ENCODE assay signal across 35 mouse cellular contexts in genomic region chr8:70664631-70665030, GRCm38 (mm10). TPM values are rescaled to one million over a fixed set of nuclear protein-coding genes. Genes with fewer than 3 reads are reported as not detected.
"Had no signal": no experiment of that assay in that cellular context is flagged by ENCODE, and none has a peak within 500 bp of the region (broad histone marks: within the 10 kb centered on the region; RNA-seq: fewer than 3 reads in every experiment).

No protein-coding gene starts in this region.

- H3K9ac ChIP-seq: embryonic facial prominence, embryonic 12.5 days; embryonic facial prominence, embryonic 13.5 days; embryonic facial prominence, embryonic 15.5 days; forebrain, embryonic 12.5 days; forebrain, embryonic 13.5 days; forebrain, embryonic 15.5 days; forebrain, postnatal 0 days had no signal

- H3K27me3 ChIP-seq: embryonic facial prominence, embryonic 12.5 days; embryonic facial prominence, embryonic 13.5 days; embryonic facial prominence, embryonic 15.5 days; forebrain, embryonic 12.5 days; forebrain, embryonic 13.5 days; forebrain, embryonic 15.5 days had no signal

- H3K4me2 ChIP-seq: embryonic facial prominence, embryonic 12.5 days; embryonic facial prominence, embryonic 13.5 days; embryonic facial prominence, embryonic 15.5 days; forebrain, embryonic 12.5 days; forebrain, embryonic 13.5 days; forebrain, embryonic 15.5 days had no signal

- H3K4me3 ChIP-seq: embryonic facial prominence, embryonic 10.5 days; embryonic facial prominence, embryonic 12.5 days; embryonic facial prominence, embryonic 13.5 days; embryonic facial prominence, embryonic 15.5 days; erythroblast, embryonic 14.5 days; forebrain, embryonic 10.5 days; forebrain, embryonic 12.5 days; forebrain, embryonic 13.5 days; forebrain, embryonic 15.5 days; gastrocnemius, adult 2 months; heart, adult 2 months had no signal

- ATAC-seq: forebrain, embryonic 13.5 days; forebrain, embryonic 14.5 days; forebrain, embryonic 15.5 days; forebrain, embryonic 16.5 days; forebrain, postnatal 0 days had no signal

- DNase-seq: cerebellum, adult 9-10 months; cerebellum, adult 9-11 months; cerebellum, postnatal 10 days; cerebellum, postnatal 14 days; cerebellum, postnatal 25 days; cerebellum, postnatal 36 days; embryo, embryonic 11 days; forebrain, postnatal 0 days; gastrocnemius, adult 2 months; gastrocnemius, postnatal 10 days; gastrocnemius, postnatal 14 days; gastrocnemius, postnatal 25 days; gastrocnemius, postnatal 36 days; heart, adult 11 months; heart, adult 18-20 months; heart, adult 2 months had no signal

- H3K27ac ChIP-seq: embryonic facial prominence, embryonic 12.5 days; embryonic facial prominence, embryonic 13.5 days; embryonic facial prominence, embryonic 15.5 days; forebrain, embryonic 12.5 days; forebrain, embryonic 13.5 days; forebrain, embryonic 15.5 days; gastrocnemius, adult 2 months; heart, adult 2 months had no signal

- H3K9me3 ChIP-seq: embryonic facial prominence, embryonic 12.5 days; embryonic facial prominence, embryonic 13.5 days; embryonic facial prominence, embryonic 15.5 days; forebrain, embryonic 12.5 days; forebrain, embryonic 13.5 days; forebrain, embryonic 15.5 days had no signal

- H3K36me3 ChIP-seq: embryonic facial prominence, embryonic 10.5 days; embryonic facial prominence, embryonic 12.5 days; embryonic facial prominence, embryonic 13.5 days; embryonic facial prominence, embryonic 15.5 days; forebrain, embryonic 10.5 days; forebrain, embryonic 12.5 days; forebrain, embryonic 15.5 days had no signal

RNA-seq across cellular contexts. Expression of gene Gdf15, which starts 32.4 kb away (rescaled TPM):
- total RNA-seq: common myeloid progenitor, adult 5-6 weeks; gastrocnemius, postnatal 10 days; gastrocnemius, postnatal 14 days had no signal
- polyA plus RNA-seq: embryonic facial prominence, embryonic 11.5 days; embryonic facial prominence, embryonic 12.5 days; erythroblast, embryonic 14.5 days; forebrain, embryonic 10.5 days; forebrain, embryonic 11.5 days; forebrain, embryonic 12.5 days; forebrain, embryonic 15.5 days had no signal

RNA-seq across cellular contexts. Expression of gene Iqcn, which starts 38.6 kb away (rescaled TPM):
- total RNA-seq: common myeloid progenitor, adult 5-6 weeks; gastrocnemius, adult 18-20 months; gastrocnemius, adult 2 months; gastrocnemius, adult 8-10 months; gastrocnemius, postnatal 10 days; gastrocnemius, postnatal 25 days; gastrocnemius, postnatal 4 days; granulocyte monocyte progenitor cell, adult 5-6 weeks; heart, adult 2 months had no signal
- polyA plus RNA-seq: embryonic facial prominence, embryonic 11.5 days; embryonic facial prominence, embryonic 12.5 days; embryonic facial prominence, embryonic 14.5 days; erythroblast, embryonic 14.5 days; forebrain, embryonic 11.5 days had no signal
